Mouse (Mus musculus): ENCODE measurements around the gene Zfp688. TPM values are rescaled to one million over a fixed set of nuclear protein-coding genes. Genes with fewer than 3 reads are reported as not detected.
A peak's percentile ranks its signal among the peaks of the same experiment; 100 is the strongest.
"Not testable (repeated sequence)": the region's sequence is repeated elsewhere in the genome, so short reads cannot be mapped to it uniquely, and the experiment has no call there.

Gene Zfp688
- polyA plus RNA-seq, 1 experiment from 2014 or later, result 28.6 TPM

DNA sequence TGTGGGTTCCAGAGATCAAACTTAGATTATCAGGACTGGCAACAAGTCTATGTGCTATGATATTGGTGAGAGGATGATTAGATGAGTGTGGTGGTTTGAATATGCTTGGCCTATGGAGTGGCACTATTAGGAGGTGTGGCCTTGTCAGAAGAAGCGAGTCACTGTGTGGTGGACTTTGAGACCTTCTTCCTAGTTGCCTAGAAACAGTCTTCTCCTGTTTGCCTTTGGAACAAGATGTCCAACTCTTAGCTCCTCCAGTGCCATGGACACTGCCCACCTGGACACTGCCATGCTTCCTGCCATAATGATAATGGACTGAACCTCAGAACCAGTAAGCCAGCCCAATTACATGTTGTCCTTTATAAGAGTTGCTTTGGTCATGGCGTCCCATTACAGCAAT lies 4.0 kb upstream of the Zfp688 start:
- Histone ChIP-seq H3K27me3 (replicated peaks; ENCODE audit: control insufficient read depth, insufficient read depth, low read length) (peaks cover 9% of the 10 kb centered on the region), H3K27ac (ENCODE audit: low read length) (no peak overlapping the region), H3K9ac (replicated peaks; ENCODE audit: low read depth, low read length) (no peak overlapping the region), H3K36me3 (ENCODE audit: control insufficient read depth, insufficient read depth) (no peaks in the 10 kb centered on the region), H3K4me1 (replicated peaks; ENCODE audit: control insufficient read depth, insufficient read depth, low read length) (peaks cover 11% of the 10 kb centered on the region), H3K9me3 (ENCODE audit: control insufficient read depth, low read length) (no peaks in the 10 kb centered on the region), H3K4me2 (ENCODE audit: low read length) (no peak overlapping the region), H3K4me3 (replicated peaks; ENCODE audit: low read length) (no peak overlapping the region)
- 86% methylated on average over 2 of the region's 2 CpGs for WGBS
- ATAC-seq, result no peak

GRCm38 (mm10) chr7:127425291-127425690 lies 3.4 kb upstream of the Zfp688 start:
- Histone ChIP-seq H3K9me3 (ENCODE audit: control insufficient read depth, low read length) (no peaks in the 10 kb centered on the region), H3K36me3 (ENCODE audit: control insufficient read depth, insufficient read depth) (no peaks in the 10 kb centered on the region), H3K9ac (replicated peaks; ENCODE audit: low read depth, low read length) (no peak overlapping the region), H3K27ac (ENCODE audit: low read length) (no peak overlapping the region), H3K4me2 (ENCODE audit: low read length) (no peak overlapping the region), H3K4me1 (replicated peaks; ENCODE audit: control insufficient read depth, insufficient read depth, low read length) (peaks cover 14% of the 10 kb centered on the region), H3K4me3 (replicated peaks; ENCODE audit: low read length) (no peak overlapping the region), H3K27me3 (replicated peaks; ENCODE audit: control insufficient read depth, insufficient read depth, low read length) (peaks cover 9% of the 10 kb centered on the region)
- WGBS, result 90% methylated on average over 3 of the region's 3 CpGs
- ATAC-seq, result no peak

DNA sequence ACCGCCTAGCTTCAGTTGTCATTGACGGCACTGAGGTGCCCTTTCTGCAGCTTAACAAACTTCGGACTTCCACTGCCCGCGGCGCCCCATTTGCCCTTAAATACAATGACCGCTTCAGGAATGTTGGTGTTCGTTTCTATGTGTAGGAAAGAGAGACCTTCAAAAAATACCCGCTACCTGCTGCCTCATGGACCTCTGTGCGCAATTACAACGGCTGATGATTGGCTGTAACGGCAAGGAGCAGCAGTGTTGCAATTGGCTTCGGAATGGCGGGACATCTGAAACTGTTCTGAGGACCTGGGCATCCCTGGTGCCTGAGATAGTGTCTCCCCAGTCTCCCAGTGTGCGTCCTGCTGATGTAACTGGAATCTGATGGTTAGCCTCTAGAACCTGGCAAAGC lies 379 bp upstream of the Zfp688 start:
- Histone ChIP-seq H3K4me1 (replicated peaks; ENCODE audit: control insufficient read depth, insufficient read depth, low read length) (peaks cover 14% of the 10 kb centered on the region), H3K27ac (ENCODE audit: low read length) (peak overlapping the region; percentile 12; the same call in 1 of the 2 replicates), H3K9ac (replicated peaks; ENCODE audit: low read depth, low read length) (peak overlapping the region; percentile 93), H3K27me3 (replicated peaks; ENCODE audit: control insufficient read depth, insufficient read depth, low read length) (peaks cover 7% of the 10 kb centered on the region), H3K4me3 (replicated peaks; ENCODE audit: low read length) (peak overlapping the region; percentile 75), H3K4me2 (ENCODE audit: low read length) (peak overlapping the region; percentile 89), H3K9me3 (ENCODE audit: control insufficient read depth, low read length) (no peaks in the 10 kb centered on the region), H3K36me3 (ENCODE audit: control insufficient read depth, insufficient read depth) (no peaks in the 10 kb centered on the region)
- 1% methylated on average over 15 of the region's 15 CpGs for WGBS
- ATAC-seq, result peak; percentile 87

- Histone ChIP-seq H3K4me3 (replicated peaks; ENCODE audit: low read length) (no peak overlapping the region), H3K4me2 (ENCODE audit: low read length) (no peak overlapping the region)
Measured at GRCm38 (mm10) chr7:127411418-127411817, 10.4 kb downstream of the Zfp688 start.

DNA sequence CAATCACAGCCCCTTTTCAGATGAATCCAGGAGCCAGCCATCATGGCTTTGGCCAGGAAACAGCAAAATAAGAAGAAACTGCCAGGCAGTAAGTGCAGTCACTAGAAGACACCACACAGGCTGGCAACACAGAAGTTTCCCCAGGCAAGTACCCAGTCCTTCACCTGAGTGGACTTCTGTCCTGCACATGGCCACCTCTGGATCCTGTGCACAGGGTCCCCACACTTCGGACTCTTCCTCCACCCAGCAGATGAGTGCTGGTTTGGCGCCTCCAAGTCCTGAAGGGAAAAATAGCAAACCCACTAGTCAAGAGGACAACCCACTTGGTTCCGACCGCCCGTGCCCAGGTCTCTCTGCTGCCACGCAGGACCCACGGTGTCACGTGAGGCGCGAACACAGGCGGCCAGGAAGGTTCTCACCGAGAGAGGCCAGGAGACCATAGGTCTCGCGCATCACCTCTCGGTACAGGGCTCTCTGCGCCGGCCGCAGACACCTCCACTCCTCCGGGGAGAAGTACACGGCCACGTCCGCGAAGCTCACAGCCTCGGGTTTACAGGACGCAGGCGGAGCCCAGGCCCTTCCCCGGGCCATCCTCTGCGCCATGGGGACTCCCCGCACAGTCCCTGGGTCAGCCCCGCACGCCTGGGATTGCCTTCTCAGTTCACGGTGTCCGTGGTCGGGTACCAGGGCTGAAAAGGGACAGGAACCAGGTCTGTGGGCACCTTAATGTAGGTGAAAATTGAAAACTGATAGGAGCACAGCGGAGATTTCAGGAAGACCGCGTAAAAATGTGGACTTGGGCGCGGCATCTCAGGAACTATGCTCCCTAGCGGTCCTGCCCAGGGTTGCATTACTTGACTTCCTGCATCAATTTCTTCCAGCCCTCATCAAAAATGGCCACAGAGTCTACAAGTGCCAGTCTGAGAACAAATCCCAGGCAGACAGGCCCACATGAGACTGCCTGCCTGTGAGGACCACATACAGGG lies 15.6 kb downstream of the Zfp688 start, which contains the start of gene Zfp764:
Gene Zfp764 (minus strand): TSS at position 821 of the 986 bp plus-strand sequence.
- peak within 1 kb of the TSS; percentile 87 for H3K4me2 ChIP-seq (ENCODE audit: low read length)
- not testable (repeated sequence) for H3K27me3 ChIP-seq (replicated peaks; ENCODE audit: control insufficient read depth, insufficient read depth, low read length); H3K9me3 ChIP-seq (ENCODE audit: control insufficient read depth, low read length); H3K36me3 ChIP-seq (ENCODE audit: control insufficient read depth, insufficient read depth); H3K4me1 ChIP-seq (replicated peaks; ENCODE audit: control insufficient read depth, insufficient read depth, low read length)
- ATAC-seq, result peak; percentile 91
- WGBS, result 6% methylated on average over 40 of the region's 40 CpGs
- H3K27ac ChIP-seq (ENCODE audit: low read length), result peak within 1 kb of the TSS; percentile 60
- H3K9ac ChIP-seq (replicated peaks; ENCODE audit: low read depth, low read length), result peak within 1 kb of the TSS; percentile 80
- peak within 1 kb of the TSS; percentile 60 for H3K4me3 ChIP-seq (replicated peaks; ENCODE audit: low read length)

More at GRCm38 (mm10) chr7:127411418-127411817, 10.4 kb downstream of the Zfp688 start:
- WGBS, result 70% methylated on average over 2 of the region's 2 CpGs
- no peaks in the 10 kb centered on the region for H3K9me3 ChIP-seq (ENCODE audit: control insufficient read depth, low read length)
- H3K27ac ChIP-seq (ENCODE audit: low read length), result no peak overlapping the region
- H3K9ac ChIP-seq (replicated peaks; ENCODE audit: low read depth, low read length), result no peak overlapping the region
- 0 out of 2 replicates have a peak, but pooled peaks cover 2% of the 10 kb centered on the region for H3K4me1 ChIP-seq (replicated peaks; ENCODE audit: control insufficient read depth, insufficient read depth, low read length)
- ATAC-seq, result no peak
- no peaks in the 10 kb centered on the region for H3K36me3 ChIP-seq (ENCODE audit: control insufficient read depth, insufficient read depth)
- H3K27me3 ChIP-seq (replicated peaks; ENCODE audit: control insufficient read depth, insufficient read depth, low read length), result no peaks in the 10 kb centered on the region

DNA sequence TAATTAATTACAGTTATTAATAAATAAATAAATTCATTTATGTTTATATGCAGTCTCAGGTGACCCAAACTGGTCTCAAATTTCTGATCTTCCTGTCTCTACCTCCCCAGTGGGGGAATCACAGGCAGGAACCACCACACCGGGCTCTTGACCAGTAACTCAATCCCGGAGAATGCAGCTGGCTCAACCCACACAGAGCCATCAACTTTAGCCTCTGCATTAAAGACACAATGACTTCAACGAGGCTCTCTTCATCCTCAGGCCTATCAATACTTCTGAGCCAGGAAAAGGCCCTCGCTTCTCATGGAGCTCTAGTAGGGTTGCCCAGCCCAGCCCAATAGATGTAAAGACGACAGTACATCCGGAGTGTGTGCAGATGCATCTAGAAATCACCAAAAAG lies 17.8 kb downstream of the Zfp688 start:
- not testable (repeated sequence) for H3K9me3 ChIP-seq (ENCODE audit: control insufficient read depth, low read length); H3K4me2 ChIP-seq (ENCODE audit: low read length); H3K27me3 ChIP-seq (replicated peaks; ENCODE audit: control insufficient read depth, insufficient read depth, low read length); H3K4me1 ChIP-seq (replicated peaks; ENCODE audit: control insufficient read depth, insufficient read depth, low read length); H3K27ac ChIP-seq (ENCODE audit: low read length); H3K36me3 ChIP-seq (ENCODE audit: control insufficient read depth, insufficient read depth); ATAC-seq; H3K4me3 ChIP-seq (replicated peaks; ENCODE audit: low read length); H3K9ac ChIP-seq (replicated peaks; ENCODE audit: low read depth, low read length)
- 94% methylated on average over 6 of the region's 6 CpGs for WGBS

- Histone ChIP-seq H3K4me2 (ENCODE audit: low read length) (no peak overlapping the region), H3K27me3 (replicated peaks; ENCODE audit: control insufficient read depth, insufficient read depth, low read length) (no peaks in the 10 kb centered on the region), H3K36me3 (ENCODE audit: control insufficient read depth, insufficient read depth) (peaks cover 2% of the 10 kb centered on the region; the same call in 1 of the 2 replicates), H3K9me3 (ENCODE audit: control insufficient read depth, low read length) (no peaks in the 10 kb centered on the region), H3K27ac (ENCODE audit: low read length) (no peak overlapping the region), H3K9ac (replicated peaks; ENCODE audit: low read depth, low read length) (no peak overlapping the region), H3K4me1 (replicated peaks; ENCODE audit: control insufficient read depth, insufficient read depth, low read length) (0 out of 2 replicates have a peak, but pooled peaks cover 7% of the 10 kb centered on the region), H3K4me3 (replicated peaks; ENCODE audit: low read length) (no peak overlapping the region)
- no peak for ATAC-seq
- 41% methylated on average over 2 of the region's 2 CpGs for WGBS
Measured at GRCm38 (mm10) chr7:127402980-127403379, 18.9 kb downstream of the Zfp688 start.

- H3K4me2 ChIP-seq (ENCODE audit: low read length), result no peak overlapping the region
- H3K4me1 ChIP-seq (replicated peaks; ENCODE audit: control insufficient read depth, insufficient read depth, low read length), result no peaks in the 10 kb centered on the region
- no peak overlapping the region for H3K27ac ChIP-seq (ENCODE audit: low read length)
- ATAC-seq, result no peak
- 62% methylated on average over 3 of the region's 3 CpGs for WGBS
- H3K27me3 ChIP-seq (replicated peaks; ENCODE audit: control insufficient read depth, insufficient read depth, low read length), result 0 out of 2 replicates have a peak, but pooled peaks cover 3% of the 10 kb centered on the region
- H3K9ac ChIP-seq (replicated peaks; ENCODE audit: low read depth, low read length), result no peak overlapping the region
- H3K4me3 ChIP-seq (replicated peaks; ENCODE audit: low read length), result no peak overlapping the region
- no peaks in the 10 kb centered on the region for H3K9me3 ChIP-seq (ENCODE audit: control insufficient read depth, low read length)
- peaks cover 2% of the 10 kb centered on the region; the same call in 1 of the 2 replicates for H3K36me3 ChIP-seq (ENCODE audit: control insufficient read depth, insufficient read depth)
Measured at GRCm38 (mm10) chr7:127400355-127400754, 21.5 kb downstream of the Zfp688 start.

- 22% methylated on average over 7 of the region's 7 CpGs for WGBS
- Histone ChIP-seq H3K27me3 (replicated peaks; ENCODE audit: control insufficient read depth, insufficient read depth, low read length) (0 out of 2 replicates have a peak, but pooled peaks cover 3% of the 10 kb centered on the region), H3K4me1 (replicated peaks; ENCODE audit: control insufficient read depth, insufficient read depth, low read length) (peaks cover 16% of the 10 kb centered on the region), H3K4me3 (replicated peaks; ENCODE audit: low read length) (peak overlapping the region; percentile 70), H3K36me3 (ENCODE audit: control insufficient read depth, insufficient read depth) (no peaks in the 10 kb centered on the region), H3K27ac (ENCODE audit: low read length) (peak overlapping the region; percentile 78), H3K9ac (replicated peaks; ENCODE audit: low read depth, low read length) (peak overlapping the region; percentile 91), H3K4me2 (ENCODE audit: low read length) (peak overlapping the region; percentile 86), H3K9me3 (ENCODE audit: control insufficient read depth, low read length) (no peaks in the 10 kb centered on the region)
- peak; percentile 36; the same call in 1 of the 2 replicates for ATAC-seq
Measured at GRCm38 (mm10) chr7:127393944-127394333, 27.9 kb downstream of the Zfp688 start.
